Mouse (Mus musculus) spleen, adult 2 months (tissue): ENCODE measurements at regions not wholly inside any gene's neighbourhood (a gene's known extent, or its start where the extent isn't known, plus 50 kb on each side); places are given as distances from the start of the nearest gene placed in this dataset.

Source experiments
- CTCF ChIP-seq: fragments of 200-500 bp; IDR thresholded peaks from 2 replicates; pipeline ENCODE4 v1.5.1; 2011; ENCODE audit warnings: mild to moderate bottlenecking, inconsistent platforms; ENCODE audit not compliant: insufficient read depth, insufficient read length, insufficient replicate concordance; ENCODE audit errors: extremely low read depth
- POLR2A ChIP-seq: fragments of 200-500 bp; IDR thresholded peaks from 2 replicates; pipeline ENCODE4 v1.6.1; 2011; ENCODE audit warnings: low read depth, low read length, inconsistent platforms

GRCm38 (mm10) chr16:55516994-55517393 lies 219.2 kb upstream of the Zpld1 start:
- TF ChIP-seq CTCF, result no peak
- TF ChIP-seq POLR2A, result no peak
